12 mouse cellular contexts compared by ENCODE assay signal in the genomic region with DNA sequence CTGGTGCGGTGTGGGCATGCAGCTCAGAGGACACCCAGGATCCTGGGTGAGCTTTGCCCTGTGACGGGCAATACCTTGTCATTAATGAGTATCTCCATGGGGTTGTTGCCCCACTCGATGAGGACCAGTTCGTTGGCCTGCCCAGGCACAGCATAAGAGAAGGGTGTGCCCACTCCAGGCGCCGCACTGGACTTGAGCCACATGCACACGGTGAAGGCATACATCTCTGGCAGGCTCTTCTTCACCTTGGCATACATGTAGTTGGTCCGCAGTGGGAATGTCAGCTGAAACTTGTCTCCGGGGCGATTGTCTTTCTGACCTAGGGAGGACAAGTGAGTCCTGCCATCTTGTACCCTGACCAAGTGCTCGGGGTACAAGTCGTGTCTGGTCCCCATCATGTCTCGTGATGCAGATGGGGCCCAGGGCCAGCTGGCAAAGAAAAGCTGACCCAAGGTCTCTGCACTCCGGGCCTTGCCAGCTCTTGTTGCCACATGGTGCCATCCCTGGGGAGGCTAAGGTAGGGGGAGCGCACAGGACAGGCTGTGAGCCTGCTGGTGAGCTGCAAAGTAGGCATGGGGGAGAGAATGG. TPM values are rescaled to one million over a fixed set of nuclear protein-coding genes. Genes with fewer than 3 reads are reported as not detected.
DNase-seq lines count a peak whose midpoint lies in the region; ATAC-seq and TF ChIP-seq lines count a peak whose summit lies in the region.
"Had no signal": no experiment of that assay in that cellular context is flagged by ENCODE, and none has a peak within 500 bp of the region (broad histone marks: within the 10 kb centered on the region; RNA-seq: fewer than 3 reads in every experiment).

No protein-coding gene starts in this region.

- peaks cover 40% of the 10 kb centered on the region for H3K27me3 ChIP-seq in liver, adult 2 months (ENCODE audit: control insufficient read depth, insufficient read depth, low read length)
- H3K27me3 ChIP-seq in liver, embryonic 11.5 days (replicated peaks; ENCODE audit: control insufficient read depth, insufficient read depth, low read length), result peaks cover 91% of the 10 kb centered on the region
- peaks cover 15% of the 10 kb centered on the region; the same call in 1 of the 2 replicates for H3K27me3 ChIP-seq in forebrain, embryonic 16.5 days (replicated peaks; ENCODE audit: control insufficient read depth, insufficient read depth, low read length)
- H3K27me3 ChIP-seq in neural tube, embryonic 12.5 days (replicated peaks), result peaks cover 79% of the 10 kb centered on the region
- peaks cover 89% of the 10 kb centered on the region for H3K27me3 ChIP-seq in kidney, embryonic 15.5 days

- H3K4me1 ChIP-seq in liver, adult 2 months (ENCODE audit: control insufficient read depth, insufficient read depth, low read length), result peaks cover 6% of the 10 kb centered on the region
- peaks cover 19% of the 10 kb centered on the region for H3K4me1 ChIP-seq in liver, embryonic 11.5 days (replicated peaks; ENCODE audit: control insufficient read depth, insufficient read depth, low read length)
- peaks cover 61% of the 10 kb centered on the region for H3K4me1 ChIP-seq in forebrain, embryonic 16.5 days (replicated peaks; ENCODE audit: control insufficient read depth, insufficient read depth, low read length)
- peaks cover 57% of the 10 kb centered on the region for H3K4me1 ChIP-seq in neural tube, embryonic 12.5 days
- peaks cover 43% of the 10 kb centered on the region for H3K4me1 ChIP-seq in kidney, embryonic 15.5 days

- peak; percentile 84 for DNase-seq in adrenal gland, postnatal 10 days
- no peak for DNase-seq in adrenal gland, adult 18-20 months (ENCODE audit: low spot score in 2 of 2)
- DNase-seq in liver, adult 2 months (ENCODE audit: extremely low read depth, low read depth, low spot score), result peak; percentile 24
- DNase-seq in liver, embryonic 11.5 days (ENCODE audit: low spot score), result no peak
- DNase-seq in yolk sac, embryonic 10.5 days (ENCODE audit: low spot score), result no peak
- DNase-seq: kidney, adult 8-10 months; lung, embryonic 14.5 days; thymus, adult 18-20 months had no signal

- no peak for ATAC-seq in liver, embryonic 11.5 days (replicated peaks; ENCODE audit: low FRiP score)
- no peak for ATAC-seq in forebrain, embryonic 16.5 days
- ATAC-seq in neural tube, embryonic 12.5 days (ENCODE audit: low FRiP score, low read depth), result no peak
- ATAC-seq in kidney, embryonic 15.5 days (replicated peaks; ENCODE audit: low FRiP score), result no peak

- H3K79me2 ChIP-seq in liver, adult 2 months (ENCODE audit: control insufficient read depth, insufficient read depth, low read length), result no peaks in the 10 kb centered on the region

- no peak overlapping the region for H3K27ac ChIP-seq in liver, adult 2 months (replicated peaks; ENCODE audit: insufficient read depth, low read depth, low read length)
- H3K27ac ChIP-seq in liver, embryonic 11.5 days (ENCODE audit: low read depth, low read length), result no peak overlapping the region
- no peak overlapping the region for H3K27ac ChIP-seq in forebrain, embryonic 16.5 days (ENCODE audit: low read length)
- H3K27ac ChIP-seq in neural tube, embryonic 12.5 days, result no peak overlapping the region
- H3K27ac ChIP-seq in kidney, embryonic 15.5 days, result no peak overlapping the region
- H3K27ac ChIP-seq: limb, embryonic 13.5 days had no signal

- TF ChIP-seq POLR2A in liver, adult 2 months (IDR thresholded peaks at IDR 0.05; ENCODE audit: extremely low read depth, insufficient read depth, low read length), result no peak

- H3K9me3 ChIP-seq in liver, embryonic 11.5 days (ENCODE audit: control insufficient read depth, low read length), result no peaks in the 10 kb centered on the region
- no peaks in the 10 kb centered on the region for H3K9me3 ChIP-seq in forebrain, embryonic 16.5 days (ENCODE audit: control insufficient read depth, low read length)
- H3K9me3 ChIP-seq in neural tube, embryonic 12.5 days, result no peaks in the 10 kb centered on the region
- H3K9me3 ChIP-seq in kidney, embryonic 15.5 days (replicated peaks), result no peaks in the 10 kb centered on the region
- H3K9me3 ChIP-seq: limb, embryonic 13.5 days had no signal

- TF ChIP-seq CTCF in liver, adult 2 months (IDR thresholded peaks at IDR 0.05; ENCODE audit: low read depth, low read length), result no peak

- no peak overlapping the region for H3K9ac ChIP-seq in liver, adult 2 months (ENCODE audit: low read depth, low read length)
- H3K9ac ChIP-seq in liver, embryonic 11.5 days (ENCODE audit: low read depth, low read length), result no peak overlapping the region
- H3K9ac ChIP-seq in forebrain, embryonic 16.5 days (replicated peaks; ENCODE audit: low read depth, low read length), result no peak overlapping the region
- H3K9ac ChIP-seq in neural tube, embryonic 12.5 days, result no peak overlapping the region
- no peak overlapping the region for H3K9ac ChIP-seq in kidney, embryonic 15.5 days
- H3K9ac ChIP-seq: limb, embryonic 13.5 days; lung, embryonic 14.5 days had no signal

- H3K36me3 ChIP-seq in liver, adult 2 months (ENCODE audit: control insufficient read depth, insufficient read depth, low read length), result no peaks in the 10 kb centered on the region
- no peaks in the 10 kb centered on the region for H3K36me3 ChIP-seq in liver, embryonic 11.5 days (ENCODE audit: control insufficient read depth, insufficient read depth, low read length)
- H3K36me3 ChIP-seq in forebrain, embryonic 16.5 days (ENCODE audit: control insufficient read depth, insufficient read depth), result no peaks in the 10 kb centered on the region
- 0 out of 2 replicates have a peak, but pooled peaks cover 2% of the 10 kb centered on the region for H3K36me3 ChIP-seq in neural tube, embryonic 12.5 days
- H3K36me3 ChIP-seq in kidney, embryonic 15.5 days, result no peaks in the 10 kb centered on the region
- H3K36me3 ChIP-seq: limb, embryonic 13.5 days had no signal

- H3K4me3 ChIP-seq in liver, adult 2 months (ENCODE audit: insufficient read depth, low read depth, low read length), result no peak overlapping the region
- H3K4me3 ChIP-seq in liver, embryonic 11.5 days (ENCODE audit: low read depth, low read length), result no peak overlapping the region
- no peak overlapping the region; the same call in 1 of the 2 replicates for H3K4me3 ChIP-seq in forebrain, embryonic 16.5 days (replicated peaks; ENCODE audit: low read length)
- H3K4me3 ChIP-seq in neural tube, embryonic 12.5 days, result peak overlapping the region; percentile 64; the same call in 1 of the 2 replicates
- H3K4me3 ChIP-seq in kidney, embryonic 15.5 days (replicated peaks), result no peak overlapping the region
- H3K4me3 ChIP-seq: limb, embryonic 13.5 days had no signal

- 69% methylated on average over 15 of the region's 15 CpGs for WGBS in liver, adult 2 months
- 79% methylated on average over 15 of the region's 15 CpGs for WGBS in liver, embryonic 11.5 days
- 81% methylated on average over 15 of the region's 15 CpGs for WGBS in forebrain, embryonic 16.5 days
- 82% methylated on average over 15 of the region's 15 CpGs for WGBS in neural tube, embryonic 12.5 days
- 86% methylated on average over 15 of the region's 15 CpGs for WGBS in kidney, embryonic 15.5 days

- no peak overlapping the region for H3K4me2 ChIP-seq in liver, embryonic 11.5 days
- peak overlapping the region; percentile 99 for H3K4me2 ChIP-seq in forebrain, embryonic 16.5 days (ENCODE audit: low read length)
- peak overlapping the region; percentile 98 for H3K4me2 ChIP-seq in neural tube, embryonic 12.5 days (replicated peaks)
- no peak overlapping the region for H3K4me2 ChIP-seq in kidney, embryonic 15.5 days
- H3K4me2 ChIP-seq: limb, embryonic 13.5 days; lung, embryonic 14.5 days had no signal

RNA-seq across cellular contexts. Expression of a gene that starts 2.9 kb away (rescaled TPM):
- 1 to 10 TPM; 2.5 to 3.4 TPM for total RNA-seq in adrenal gland, postnatal 10 days (2021)
- 1 to 10 TPM; 2.7 to 4.6 TPM for total RNA-seq in adrenal gland, adult 18-20 months (2021)
- total RNA-seq in liver, adult 2 months (2014; rRNA removed), result 0.07 and 0.09 TPM in 2 replicates
- 0.09 and 0.15 TPM in 2 replicates for polyA plus RNA-seq in liver, adult 2 months (2012; rRNA removed)
- 0.23 and 0.34 TPM in 2 replicates for polyA plus RNA-seq in liver, embryonic 11.5 days (2014; fragmentation: Nextera tagmentation; extraction: Ambion mirVana)
- 8.6 and 9.8 TPM in 2 replicates for polyA plus RNA-seq in forebrain, embryonic 16.5 days (2015; fragmentation: Nextera tagmentation; extraction: Ambion mirVana)
- polyA plus RNA-seq in neural tube, embryonic 12.5 days (2016; fragmentation: Nextera tagmentation; extraction: Ambion mirVana), result 14.8 and 16.1 TPM in 2 replicates
- polyA plus RNA-seq in kidney, embryonic 15.5 days (2015; fragmentation: Nextera tagmentation; extraction: Ambion mirVana), result 0.63 and 1.1 TPM in 2 replicates

RNA-seq across cellular contexts. Expression of a gene that starts 53.5 kb away (rescaled TPM):
- 10 to 100 TPM; 20.0 to 25.0 TPM for total RNA-seq in adrenal gland, postnatal 10 days (2021)
- 10 to 100 TPM; 14.4 to 15.6 TPM for total RNA-seq in adrenal gland, adult 18-20 months (2021)
- 2.3 and 2.6 TPM in 2 replicates for total RNA-seq in liver, adult 2 months (2014; rRNA removed)
- polyA plus RNA-seq in liver, adult 2 months (2012; rRNA removed), result 8.7 and 9.8 TPM in 2 replicates
- 13.2 and 14.2 TPM in 2 replicates for polyA plus RNA-seq in liver, embryonic 11.5 days (2014; fragmentation: Nextera tagmentation; extraction: Ambion mirVana)
- 16.2 and 21.0 TPM in 2 replicates for polyA plus RNA-seq in forebrain, embryonic 16.5 days (2015; fragmentation: Nextera tagmentation; extraction: Ambion mirVana)
- polyA plus RNA-seq in neural tube, embryonic 12.5 days (2016; fragmentation: Nextera tagmentation; extraction: Ambion mirVana), result 24.0 and 26.1 TPM in 2 replicates
- 16.3 and 17.0 TPM in 2 replicates for polyA plus RNA-seq in kidney, embryonic 15.5 days (2015; fragmentation: Nextera tagmentation; extraction: Ambion mirVana)

RNA-seq across cellular contexts. Expression of a gene that starts 58.1 kb away (rescaled TPM):
- 10 to 100 TPM; 36.9 to 50.6 TPM for total RNA-seq in adrenal gland, postnatal 10 days (2021)
- 10 to 100 TPM; 44.4 to 50.2 TPM for total RNA-seq in adrenal gland, adult 18-20 months (2021)
- total RNA-seq in liver, adult 2 months (2014; rRNA removed), result 11.2 and 17.7 TPM in 2 replicates
- polyA plus RNA-seq in liver, adult 2 months (2012; rRNA removed), result 18.4 and 18.6 TPM in 2 replicates
- 11.8 and 13.2 TPM in 2 replicates for polyA plus RNA-seq in liver, embryonic 11.5 days (2014; fragmentation: Nextera tagmentation; extraction: Ambion mirVana)
- polyA plus RNA-seq in forebrain, embryonic 16.5 days (2015; fragmentation: Nextera tagmentation; extraction: Ambion mirVana), result 8.5 and 11.3 TPM in 2 replicates
- 17.8 and 19.0 TPM in 2 replicates for polyA plus RNA-seq in neural tube, embryonic 12.5 days (2016; fragmentation: Nextera tagmentation; extraction: Ambion mirVana)
- 10.8 and 13.1 TPM in 2 replicates for polyA plus RNA-seq in kidney, embryonic 15.5 days (2015; fragmentation: Nextera tagmentation; extraction: Ambion mirVana)

Comparison
In these comparisons a context has a peak if more than half of its experiments do, and no peak if none do; other contexts are left out.
1. DNase-seq: peak in adrenal gland, postnatal 10 days (single experiment) and liver, adult 2 months (single experiment); none in adrenal gland, adult 18-20 months (0 of 2), liver, embryonic 11.5 days (single experiment) and yolk sac, embryonic 10.5 days (single experiment).
2. H3K4me2 ChIP-seq: peak in forebrain, embryonic 16.5 days (single experiment) and neural tube, embryonic 12.5 days (single experiment); none in liver, embryonic 11.5 days (single experiment) and kidney, embryonic 15.5 days (single experiment).